Mouse (Mus musculus) kidney, postnatal 0 days (tissue): ENCODE measurements around the gene Olfr220. TPM values are rescaled to one million over a fixed set of nuclear protein-coding genes. Genes with fewer than 3 reads are reported as not detected.
A peak's percentile ranks its signal among the peaks of the same experiment; 100 is the strongest.

Source experiments
- ATAC-seq: fragments of 200-750 bp; cut with Nextera tagmentation; replicated peaks from 2 replicates; pipeline ENCODE4 v1.8.0; 2017; ENCODE audit warnings: low read depth, moderate number of reproducible peaks, moderate TSS enrichment, moderate library complexity; ENCODE audit not compliant: low FRiP score
- DNase-seq: peaks from one replicate; pipeline ENCODE4 v3.0.0-alpha.2; 2016; ENCODE audit warnings: low spot score
- H3K27ac ChIP-seq: fragments of 300-500 bp; sonication (generic); 2 replicates; pipeline ENCODE4 v1.5.1; 2014; ENCODE audit warnings: mild to moderate bottlenecking
- H3K27me3 ChIP-seq: fragments of 300-500 bp; sonication (generic); 2 replicates; pipeline ENCODE4 v1.6.1; 2014; ENCODE audit warnings: low read length, mixed read lengths; ENCODE audit not compliant: insufficient read depth
- H3K36me3 ChIP-seq: fragments of 300-500 bp; sonication (generic); 2 replicates; pipeline ENCODE4 v1.6.1; 2014; ENCODE audit warnings: low read length, mixed read lengths; ENCODE audit not compliant: insufficient read depth
- H3K4me1 ChIP-seq: fragments of 300-500 bp; sonication (generic); replicated peaks from 2 replicates; pipeline ENCODE4 v1.6.1; 2014; ENCODE audit warnings: antibody characterized with exemption, low read length, mixed read lengths; ENCODE audit not compliant: insufficient read depth
- H3K4me2 ChIP-seq: fragments of 300-500 bp; sonication (generic); 2 replicates; pipeline ENCODE4 v1.6.1; 2014; ENCODE audit warnings: mild to moderate bottlenecking, low read length, moderate library complexity, mixed read lengths
- H3K4me3 ChIP-seq: fragments of 300-500 bp; sonication (generic); replicated peaks from 2 replicates; pipeline ENCODE4 v1.5.1; 2014; ENCODE audit warnings: low read depth, low read length
- H3K9ac ChIP-seq: fragments of 300-500 bp; sonication (generic); 2 replicates; pipeline ENCODE4 v1.6.1; 2014; ENCODE audit warnings: low read depth, low read length
- H3K9me3 ChIP-seq: fragments of 300-500 bp; sonication (generic); replicated peaks from 2 replicates; pipeline ENCODE4 v1.6.1; 2016; ENCODE audit warnings: low read length, inconsistent platforms, mixed read lengths
- CTCF ChIP-seq: IDR thresholded peaks from 2 replicates; pipeline ENCODE4 v1.5.1; 2016; ENCODE audit warnings: antibody characterized with exemption, low read depth, mild to moderate bottlenecking, moderate library complexity
- WGBS: fragments of 180-500 bp; shearing (Covaris S2); extraction: QIAGEN DNeasy Blood & Tissue Kit; methylation state at CpG from one replicate; pipeline ENCODE4 v1.1.7; 2014; 5-methylcytosine and 5-hydroxymethylcytosine counted together
- polyA plus RNA-seq: library from polyadenylated mRNA; unstranded; fragments of >200 nt; fragmentation: Nextera tagmentation; extraction: Ambion mirVana; gene quantifications from 2 replicates; pipeline ENCODE4 v1.2.1, GENCODE M21; 2015

Gene Olfr220
- polyA plus RNA-seq, 1 experiment from 2014 or later, result not detected

DNA sequence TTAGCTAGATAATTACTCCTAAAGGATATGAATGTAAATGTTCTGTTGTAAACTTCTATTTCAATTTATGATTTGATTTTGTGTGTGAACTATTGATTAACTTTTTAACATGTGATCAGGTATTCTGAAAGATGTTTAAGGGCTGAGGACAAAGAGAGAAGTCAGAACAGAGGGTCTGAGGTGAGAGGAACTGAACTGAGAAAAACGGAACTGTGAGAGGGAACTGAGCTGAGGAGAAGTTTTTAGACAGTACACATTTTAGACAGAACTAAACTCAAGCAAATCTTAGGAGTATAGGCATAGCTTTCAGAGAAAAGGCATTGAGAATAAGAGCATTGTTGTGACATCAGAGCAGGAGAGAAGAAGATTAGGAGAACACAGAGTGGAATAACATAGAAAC is 7.8 kb upstream of the Olfr220 start:
- H3K9ac ChIP-seq, result no peak overlapping the region
- no peak for TF ChIP-seq CTCF
- no peak for ATAC-seq

DNA sequence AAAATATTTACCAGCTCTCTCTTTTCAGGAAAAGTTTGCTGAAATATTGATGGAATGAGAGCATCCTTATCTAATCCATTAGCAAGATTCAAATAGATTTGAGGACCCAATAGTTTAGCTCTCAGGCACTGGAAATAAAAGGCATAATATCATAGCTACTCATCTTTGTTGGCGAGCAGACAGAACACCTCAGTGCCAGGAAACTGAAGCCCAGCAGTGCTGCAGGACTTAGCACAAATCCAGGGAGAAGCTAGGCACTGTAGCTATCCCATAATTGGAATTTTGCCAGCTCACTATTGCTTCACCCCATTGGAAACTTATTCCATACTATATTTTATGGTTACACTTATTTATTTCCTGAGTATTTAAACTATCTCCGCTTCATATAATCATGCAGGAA is 13.2 kb downstream of the Olfr220 start:
- TF ChIP-seq CTCF, result no peak
- no peak overlapping the region for H3K9ac ChIP-seq
- no peak for DNase-seq
- whole genome bisulfite sequencing, result 87% methylated on average over 2 of the region's 2 CpGs
- H3K27ac ChIP-seq, result no peak overlapping the region
- no peaks in the 10 kb centered on the region for H3K4me1 ChIP-seq
- no peak for ATAC-seq
- no peaks in the 10 kb centered on the region for H3K36me3 ChIP-seq
- no peak overlapping the region for H3K4me3 ChIP-seq
- no peaks in the 10 kb centered on the region for H3K9me3 ChIP-seq
- H3K27me3 ChIP-seq, result no peaks in the 10 kb centered on the region
- H3K4me2 ChIP-seq, result no peak overlapping the region

More for the DNA sequence above, 7.8 kb upstream of the Olfr220 start:
- no peaks in the 10 kb centered on the region for H3K4me1 ChIP-seq
- H3K4me2 ChIP-seq, result no peak overlapping the region
- no peak for DNase-seq
- no peaks in the 10 kb centered on the region for H3K27me3 ChIP-seq
- WGBS, result 36% methylated on average over 1 of the region's 1 CpGs
- no peak overlapping the region for H3K27ac ChIP-seq
- H3K4me3 ChIP-seq, result no peak overlapping the region
- no peaks in the 10 kb centered on the region for H3K36me3 ChIP-seq
- no peaks in the 10 kb centered on the region for H3K9me3 ChIP-seq

DNA sequence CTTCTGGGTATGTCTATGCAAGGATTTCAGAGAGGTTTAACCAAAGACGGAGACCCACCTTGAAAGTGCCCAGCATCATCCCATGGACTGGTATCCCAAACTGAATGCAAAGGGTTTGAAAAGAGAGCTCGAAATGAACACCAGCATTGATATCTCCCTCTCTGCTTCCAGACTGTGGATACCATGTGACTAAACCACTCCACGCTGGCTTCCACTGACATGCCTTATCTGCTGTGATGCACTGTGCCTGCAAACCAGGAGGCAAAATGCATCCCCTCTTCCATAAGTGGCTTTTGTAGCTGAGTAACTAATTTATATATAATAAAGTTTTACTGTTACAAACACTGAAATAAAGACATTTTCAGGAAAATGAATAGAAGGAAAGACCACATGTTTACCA is 23.5 kb downstream of the Olfr220 start:
- H3K9ac ChIP-seq, result no peak overlapping the region
- H3K27ac ChIP-seq, result no peak overlapping the region
- no peak overlapping the region for H3K4me2 ChIP-seq
- ATAC-seq (no peak), DNase-seq (no peak)
- no peaks in the 10 kb centered on the region for H3K27me3 ChIP-seq
- no peaks in the 10 kb centered on the region for H3K9me3 ChIP-seq
- H3K4me3 ChIP-seq, result no peak overlapping the region
- TF ChIP-seq CTCF, result no peak
- 81% methylated on average over 3 of the region's 3 CpGs for WGBS
- H3K36me3 ChIP-seq, result no peaks in the 10 kb centered on the region
- H3K4me1 ChIP-seq, result no peaks in the 10 kb centered on the region

DNA sequence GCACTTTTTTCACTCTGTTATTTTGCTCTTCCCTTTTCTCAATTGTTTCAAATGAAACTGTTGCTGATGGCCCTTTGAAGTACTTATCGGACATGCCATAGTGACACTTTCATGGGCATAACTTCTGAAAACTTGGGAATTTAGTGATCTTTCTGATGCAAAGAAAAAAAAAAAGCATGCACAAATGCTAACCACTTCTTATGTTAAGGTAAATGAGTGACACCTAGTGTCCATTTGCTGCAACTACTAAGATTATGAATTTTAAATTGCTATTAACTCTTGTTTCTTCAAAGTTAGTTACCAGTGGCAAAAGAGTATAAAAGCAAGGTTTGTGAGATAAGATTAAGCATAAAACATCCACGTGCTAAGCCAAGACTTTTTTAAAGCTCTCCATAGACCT is 24.4 kb downstream of the Olfr220 start:
- H3K9me3 ChIP-seq, result no peaks in the 10 kb centered on the region
- H3K36me3 ChIP-seq, result no peaks in the 10 kb centered on the region
- 19% methylated on average over 2 of the region's 2 CpGs for WGBS
- peak; percentile 61 for DNase-seq
- no peak overlapping the region for H3K4me2 ChIP-seq
- no peak overlapping the region for H3K27ac ChIP-seq
- H3K4me1 ChIP-seq, result no peaks in the 10 kb centered on the region
- H3K4me3 ChIP-seq, result no peak overlapping the region
- no peak overlapping the region for H3K9ac ChIP-seq
- H3K27me3 ChIP-seq, result no peaks in the 10 kb centered on the region
- ATAC-seq, result no peak
- peak; percentile 77 for TF ChIP-seq CTCF

DNA sequence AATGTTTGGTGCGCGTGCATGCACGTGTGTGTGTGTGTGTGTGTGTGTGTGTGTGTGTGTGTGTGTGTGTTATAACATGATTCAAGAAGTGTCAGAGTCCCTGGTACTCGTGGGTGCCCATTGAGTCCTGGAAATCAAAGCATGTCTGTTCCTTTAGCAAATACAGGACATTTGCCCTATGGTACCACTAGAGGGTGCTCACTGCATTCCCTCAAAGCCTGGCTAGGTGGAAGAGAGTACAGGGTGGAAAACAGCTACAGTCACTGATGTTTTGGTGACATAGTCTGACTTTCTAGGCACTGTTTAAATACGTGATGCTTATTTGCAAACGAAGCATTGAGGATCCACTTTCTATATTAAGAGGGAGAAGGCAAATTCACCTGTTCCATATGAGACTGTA is 27.9 kb downstream of the Olfr220 start:
- peak; percentile 94 for TF ChIP-seq CTCF

DNA sequence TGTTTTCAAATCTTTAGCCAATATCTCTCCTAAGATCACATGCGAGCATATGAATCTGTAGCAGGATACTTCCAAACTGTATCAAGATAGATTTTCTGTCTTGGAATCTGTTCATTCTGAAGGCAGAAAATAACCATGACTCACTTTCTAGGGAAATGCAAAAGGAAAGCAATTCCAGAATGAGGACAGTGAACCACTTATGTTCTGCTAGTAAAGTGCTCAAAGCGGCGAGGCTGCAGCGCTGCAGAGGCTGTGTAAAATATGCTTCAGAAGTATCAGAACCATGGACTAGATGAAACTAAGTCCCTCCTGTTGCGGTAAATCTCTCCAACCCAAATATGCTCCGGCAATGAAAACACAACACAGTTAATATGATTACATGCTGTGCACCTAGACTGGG is 40.7 kb downstream of the Olfr220 start:
- Histone ChIP-seq H3K36me3 (no peaks in the 10 kb centered on the region), H3K4me2 (no peak overlapping the region), H3K27ac (no peak overlapping the region), H3K9me3 (no peaks in the 10 kb centered on the region), H3K4me1 (no peaks in the 10 kb centered on the region), H3K4me3 (no peak overlapping the region), H3K9ac (no peak overlapping the region), H3K27me3 (no peaks in the 10 kb centered on the region)
- WGBS, result 93% methylated on average over 6 of the region's 6 CpGs
- DNase-seq, result no peak
- no peak for ATAC-seq
- TF ChIP-seq CTCF, result no peak

More for the DNA sequence above, 27.9 kb downstream of the Olfr220 start:
- no peak overlapping the region for H3K27ac ChIP-seq
- no peaks in the 10 kb centered on the region for H3K27me3 ChIP-seq
- WGBS, result 11% methylated on average over 6 of the region's 6 CpGs
- peak; percentile 79 for DNase-seq
- H3K9me3 ChIP-seq, result no peaks in the 10 kb centered on the region
- no peak overlapping the region for H3K4me3 ChIP-seq
- H3K4me2 ChIP-seq, result no peak overlapping the region
- H3K36me3 ChIP-seq, result no peaks in the 10 kb centered on the region
- no peaks in the 10 kb centered on the region for H3K4me1 ChIP-seq
- 0 out of 2 replicates have a peak, but pooled peaks have one; percentile 59 for ATAC-seq
- H3K9ac ChIP-seq, result no peak overlapping the region

DNA sequence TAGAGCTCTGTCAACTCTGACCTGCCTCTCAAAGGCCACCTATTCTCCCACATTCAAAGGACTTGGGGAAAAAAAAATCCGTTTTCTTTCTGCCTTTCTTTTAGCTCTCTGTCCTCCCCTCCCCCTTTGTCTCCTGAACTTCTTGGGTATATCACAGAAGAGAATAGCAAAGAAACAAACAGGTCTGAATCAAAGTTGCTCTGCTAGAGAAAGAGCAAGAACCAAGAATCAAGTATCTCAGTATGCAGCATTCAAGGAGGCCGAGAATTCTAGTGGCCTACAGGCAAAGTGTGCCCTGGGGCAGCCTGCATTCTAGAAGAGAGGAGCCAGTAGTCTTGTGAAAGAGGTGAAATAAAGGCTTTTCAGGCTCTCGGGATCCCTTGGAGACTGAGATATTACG is 58.2 kb downstream of the Olfr220 start:
- WGBS, result 70% methylated on average over 4 of the region's 4 CpGs
- no peak for TF ChIP-seq CTCF
- Histone ChIP-seq H3K36me3 (no peaks in the 10 kb centered on the region), H3K9ac (no peak overlapping the region), H3K27ac (no peak overlapping the region), H3K4me1 (peaks cover 10% of the 10 kb centered on the region), H3K27me3 (peaks cover 6% of the 10 kb centered on the region; the same call in 1 of the 2 replicates), H3K4me3 (no peak overlapping the region), H3K9me3 (no peaks in the 10 kb centered on the region), H3K4me2 (no peak overlapping the region)
- DNase-seq (no peak), ATAC-seq (no peak)

Other genes starting within 250 kb of the Olfr220 start
- not detected in 2 replicates for gene Olfr419, start 190.0 kb upstream of the Olfr220 start, polyA plus RNA-seq
- not detected in 2 replicates for gene Mptx1, start 111.6 kb upstream of the Olfr220 start, polyA plus RNA-seq
- gene Olfr417, start 77.0 kb upstream of the Olfr220 start, polyA plus RNA-seq, result not detected in 2 replicates
- not detected in 2 replicates for gene Olfr248, start 51.0 kb upstream of the Olfr220 start, polyA plus RNA-seq
- not detected in 2 replicates for gene Olfr414, start 18.0 kb upstream of the Olfr220 start, polyA plus RNA-seq
- 0.14 and 0.33 TPM in 2 replicates for gene Fmn2, start 59.7 kb downstream of the Olfr220 start, polyA plus RNA-seq